Mouse (Mus musculus): Measurements from ENCODE around the gene Dnah6. TPM values are rescaled to one million over a fixed set of nuclear protein-coding genes. Genes with fewer than 3 reads are reported as not detected.
A peak's percentile ranks its signal among the peaks of the same experiment; 100 is the strongest.

Gene Dnah6
- polyA plus RNA-seq, 1 experiment from 2014 or later = 0.71 TPM

- no peak for ATAC-seq (ENCODE audit: low FRiP score)
Measured at GRCm38 (mm10) chr6:73020061-73020460, 201.4 kb downstream of the Dnah6 start.

GRCm38 (mm10) chr6:73018725-73019280, 202.6 kb downstream of the Dnah6 start:
- 84% methylated on average over 10 of the region's 10 CpGs for WGBS
- no peak for ATAC-seq (ENCODE audit: low FRiP score)
- no peaks in the 10 kb centered on the region for H3K4me1 ChIP-seq (replicated peaks; ENCODE audit: control insufficient read depth, insufficient read depth, low read length)

More at GRCm38 (mm10) chr6:73020061-73020460, 201.4 kb downstream of the Dnah6 start:
- Histone ChIP-seq H3K36me3 (ENCODE audit: control insufficient read depth, insufficient read depth, low read length) (no peaks in the 10 kb centered on the region), H3K4me1 (replicated peaks; ENCODE audit: control insufficient read depth, insufficient read depth, low read length) (no peaks in the 10 kb centered on the region), H3K9me3 (ENCODE audit: control insufficient read depth, low read length) (no peaks in the 10 kb centered on the region), H3K9ac (ENCODE audit: low read depth, low read length) (no peak overlapping the region), H3K27ac (ENCODE audit: low read depth, low read length) (no peak overlapping the region), H3K4me3 (ENCODE audit: low read depth, low read length) (no peak overlapping the region), H3K4me2 (replicated peaks; ENCODE audit: low read depth, low read length) (no peak overlapping the region), H3K27me3 (ENCODE audit: control insufficient read depth, insufficient read depth, low read length) (no peaks in the 10 kb centered on the region)
- peak; percentile 38 for DNase-seq (ENCODE audit: low spot score)
- 4% methylated on average over 3 of the region's 3 CpGs for WGBS

GRCm38 (mm10) chr6:73014317-73015160, 206.9 kb downstream of the Dnah6 start:
- 64% methylated on average over 13 of the region's 13 CpGs for WGBS

More at GRCm38 (mm10) chr6:73018725-73019280, 202.6 kb downstream of the Dnah6 start:
- Histone ChIP-seq H3K27ac (ENCODE audit: low read depth, low read length) (no peak overlapping the region), H3K9me3 (ENCODE audit: control insufficient read depth, low read length) (no peaks in the 10 kb centered on the region), H3K27me3 (ENCODE audit: control insufficient read depth, insufficient read depth, low read length) (no peaks in the 10 kb centered on the region), H3K4me3 (ENCODE audit: low read depth, low read length) (no peak overlapping the region), H3K36me3 (ENCODE audit: control insufficient read depth, insufficient read depth, low read length) (no peaks in the 10 kb centered on the region), H3K4me2 (replicated peaks; ENCODE audit: low read depth, low read length) (no peak overlapping the region), H3K9ac (ENCODE audit: low read depth, low read length) (no peak overlapping the region)
- DNase-seq (ENCODE audit: low spot score) = no peak

GRCm38 (mm10) chr6:73012931-73013330, 208.5 kb downstream of the Dnah6 start:
- Histone ChIP-seq H3K4me1 (replicated peaks; ENCODE audit: control insufficient read depth, insufficient read depth, low read length) (no peaks in the 10 kb centered on the region), H3K27ac (ENCODE audit: low read depth, low read length) (no peak overlapping the region), H3K27me3 (ENCODE audit: control insufficient read depth, insufficient read depth, low read length) (no peaks in the 10 kb centered on the region), H3K36me3 (ENCODE audit: control insufficient read depth, insufficient read depth, low read length) (no peaks in the 10 kb centered on the region), H3K9ac (ENCODE audit: low read depth, low read length) (no peak overlapping the region), H3K4me3 (ENCODE audit: low read depth, low read length) (no peak overlapping the region), H3K4me2 (replicated peaks; ENCODE audit: low read depth, low read length) (no peak overlapping the region), H3K9me3 (ENCODE audit: control insufficient read depth, low read length) (no peaks in the 10 kb centered on the region)
- WGBS = 87% methylated on average over 8 of the region's 8 CpGs
- ATAC-seq (ENCODE audit: low FRiP score) (no peak), DNase-seq (ENCODE audit: low spot score) (no peak)

More at GRCm38 (mm10) chr6:73014317-73015160, 206.9 kb downstream of the Dnah6 start:
- no peak overlapping the region for H3K9ac ChIP-seq (ENCODE audit: low read depth, low read length)
- DNase-seq (ENCODE audit: low spot score) (no peak), ATAC-seq (ENCODE audit: low FRiP score) (no peak)
- H3K9me3 ChIP-seq (ENCODE audit: control insufficient read depth, low read length) = no peaks in the 10 kb centered on the region
- H3K4me3 ChIP-seq (ENCODE audit: low read depth, low read length) = no peak overlapping the region
- H3K36me3 ChIP-seq (ENCODE audit: control insufficient read depth, insufficient read depth, low read length) = no peaks in the 10 kb centered on the region
- H3K27ac ChIP-seq (ENCODE audit: low read depth, low read length) = no peak overlapping the region
- no peak overlapping the region for H3K4me2 ChIP-seq (replicated peaks; ENCODE audit: low read depth, low read length)
- no peaks in the 10 kb centered on the region for H3K4me1 ChIP-seq (replicated peaks; ENCODE audit: control insufficient read depth, insufficient read depth, low read length)
- no peaks in the 10 kb centered on the region for H3K27me3 ChIP-seq (ENCODE audit: control insufficient read depth, insufficient read depth, low read length)

GRCm38 (mm10) chr6:73011827-73012226, 209.6 kb downstream of the Dnah6 start:
- H3K27me3 ChIP-seq (ENCODE audit: control insufficient read depth, insufficient read depth, low read length) = no peaks in the 10 kb centered on the region
- H3K4me2 ChIP-seq (replicated peaks; ENCODE audit: low read depth, low read length) = no peak overlapping the region
- no peak for DNase-seq (ENCODE audit: low spot score)
- H3K9ac ChIP-seq (ENCODE audit: low read depth, low read length) = no peak overlapping the region
- no peaks in the 10 kb centered on the region for H3K36me3 ChIP-seq (ENCODE audit: control insufficient read depth, insufficient read depth, low read length)
- no peaks in the 10 kb centered on the region for H3K9me3 ChIP-seq (ENCODE audit: control insufficient read depth, low read length)
- WGBS = 88% methylated on average over 6 of the region's 6 CpGs
- H3K4me3 ChIP-seq (ENCODE audit: low read depth, low read length) = no peak overlapping the region
- no peak for ATAC-seq (ENCODE audit: low FRiP score)
- H3K4me1 ChIP-seq (replicated peaks; ENCODE audit: control insufficient read depth, insufficient read depth, low read length) = no peaks in the 10 kb centered on the region
- H3K27ac ChIP-seq (ENCODE audit: low read depth, low read length) = no peak overlapping the region

GRCm38 (mm10) chr6:73010073-73010472, 211.4 kb downstream of the Dnah6 start:
- no peaks in the 10 kb centered on the region for H3K36me3 ChIP-seq (ENCODE audit: control insufficient read depth, insufficient read depth, low read length)
- H3K9me3 ChIP-seq (ENCODE audit: control insufficient read depth, low read length) = no peaks in the 10 kb centered on the region
- ATAC-seq (ENCODE audit: low FRiP score) (no peak), DNase-seq (ENCODE audit: low spot score) (peak; percentile 68)
- H3K4me2 ChIP-seq (replicated peaks; ENCODE audit: low read depth, low read length) = no peak overlapping the region
- no peaks in the 10 kb centered on the region for H3K4me1 ChIP-seq (replicated peaks; ENCODE audit: control insufficient read depth, insufficient read depth, low read length)
- H3K4me3 ChIP-seq (ENCODE audit: low read depth, low read length) = no peak overlapping the region
- no peak overlapping the region for H3K9ac ChIP-seq (ENCODE audit: low read depth, low read length)
- no peaks in the 10 kb centered on the region for H3K27me3 ChIP-seq (ENCODE audit: control insufficient read depth, insufficient read depth, low read length)
- WGBS = 41% methylated on average over 6 of the region's 6 CpGs
- H3K27ac ChIP-seq (ENCODE audit: low read depth, low read length) = no peak overlapping the region

GRCm38 (mm10) chr6:73003601-73004000, 217.8 kb downstream of the Dnah6 start:
- Histone ChIP-seq H3K36me3 (ENCODE audit: control insufficient read depth, insufficient read depth, low read length) (no peaks in the 10 kb centered on the region), H3K27me3 (ENCODE audit: control insufficient read depth, insufficient read depth, low read length) (no peaks in the 10 kb centered on the region), H3K9ac (ENCODE audit: low read depth, low read length) (no peak overlapping the region), H3K27ac (ENCODE audit: low read depth, low read length) (no peak overlapping the region), H3K9me3 (ENCODE audit: control insufficient read depth, low read length) (no peaks in the 10 kb centered on the region), H3K4me1 (replicated peaks; ENCODE audit: control insufficient read depth, insufficient read depth, low read length) (no peaks in the 10 kb centered on the region), H3K4me2 (replicated peaks; ENCODE audit: low read depth, low read length) (no peak overlapping the region), H3K4me3 (ENCODE audit: low read depth, low read length) (no peak overlapping the region)
- 73% methylated on average over 5 of the region's 5 CpGs for WGBS
- no peak for DNase-seq (ENCODE audit: low spot score)
- ATAC-seq (ENCODE audit: low FRiP score) = no peak

- WGBS = 39% methylated on average over 1 of the region's 1 CpGs
- Histone ChIP-seq H3K4me1 (replicated peaks; ENCODE audit: control insufficient read depth, insufficient read depth, low read length) (no peaks in the 10 kb centered on the region), H3K9ac (ENCODE audit: low read depth, low read length) (no peak overlapping the region), H3K27me3 (ENCODE audit: control insufficient read depth, insufficient read depth, low read length) (no peaks in the 10 kb centered on the region), H3K9me3 (ENCODE audit: control insufficient read depth, low read length) (no peaks in the 10 kb centered on the region), H3K27ac (ENCODE audit: low read depth, low read length) (no peak overlapping the region), H3K4me3 (ENCODE audit: low read depth, low read length) (no peak overlapping the region), H3K36me3 (ENCODE audit: control insufficient read depth, insufficient read depth, low read length) (no peaks in the 10 kb centered on the region), H3K4me2 (replicated peaks; ENCODE audit: low read depth, low read length) (no peak overlapping the region)
- no peak for DNase-seq (ENCODE audit: low spot score)
- ATAC-seq (ENCODE audit: low FRiP score) = no peak
Measured at GRCm38 (mm10) chr6:73002391-73002790, 219.1 kb downstream of the Dnah6 start.

GRCm38 (mm10) chr6:72998809-72999208, 222.6 kb downstream of the Dnah6 start:
- DNase-seq (ENCODE audit: low spot score) = no peak
- no peak for ATAC-seq (ENCODE audit: low FRiP score)
- no peak overlapping the region for H3K27ac ChIP-seq (ENCODE audit: low read depth, low read length)
- no peaks in the 10 kb centered on the region for H3K9me3 ChIP-seq (ENCODE audit: control insufficient read depth, low read length)
- no peaks in the 10 kb centered on the region for H3K4me1 ChIP-seq (replicated peaks; ENCODE audit: control insufficient read depth, insufficient read depth, low read length)
- H3K4me3 ChIP-seq (ENCODE audit: low read depth, low read length) = no peak overlapping the region
- H3K27me3 ChIP-seq (ENCODE audit: control insufficient read depth, insufficient read depth, low read length) = no peaks in the 10 kb centered on the region
- H3K36me3 ChIP-seq (ENCODE audit: control insufficient read depth, insufficient read depth, low read length) = no peaks in the 10 kb centered on the region
- no peak overlapping the region for H3K4me2 ChIP-seq (replicated peaks; ENCODE audit: low read depth, low read length)
- 81% methylated on average over 1 of the region's 1 CpGs for WGBS
- no peak overlapping the region for H3K9ac ChIP-seq (ENCODE audit: low read depth, low read length)
